Mouse (Mus musculus) adrenal gland, adult 8-10 months (tissue): ENCODE measurements around the gene Erich6b. TPM values are rescaled to one million over a fixed set of nuclear protein-coding genes. Genes with fewer than 3 reads are reported as not detected.

ENCODE experiments used
- DNase-seq: peaks from one replicate; pipeline ENCODE4 v3.0.0; 2022
- total RNA-seq, 4 experiments: library from RNA; stranded (reverse); gene quantifications; 2 replicates each; pipeline ENCODE4 v1.2.4; 2022

The Erich6b gene
- total RNA-seq, result not detected

DNA sequence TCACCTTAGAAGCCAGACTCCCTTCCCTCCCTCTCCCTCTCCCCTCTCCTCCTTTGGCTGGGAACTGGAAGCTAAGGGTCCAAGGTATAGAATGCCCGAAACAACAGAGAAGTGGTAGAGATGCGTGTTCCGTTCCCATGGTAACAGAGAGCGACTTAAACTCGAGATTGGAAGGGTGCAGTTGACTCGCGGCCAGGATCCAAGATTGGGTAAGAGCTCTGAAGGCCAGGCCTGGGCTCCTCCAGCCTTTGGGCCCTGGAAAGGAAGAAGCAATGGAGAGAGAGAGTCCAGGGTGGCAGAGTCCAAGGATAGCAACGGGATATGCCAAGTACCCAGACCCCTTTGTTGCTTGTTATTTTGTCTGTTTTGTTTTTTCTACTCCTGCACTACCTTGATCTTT, at the start of gene Erich6b:
TSS of gene Erich6b (plus strand) at position 180 of the 400 bp plus-strand sequence.
- DNase-seq, result peak; percentile 39

DNA sequence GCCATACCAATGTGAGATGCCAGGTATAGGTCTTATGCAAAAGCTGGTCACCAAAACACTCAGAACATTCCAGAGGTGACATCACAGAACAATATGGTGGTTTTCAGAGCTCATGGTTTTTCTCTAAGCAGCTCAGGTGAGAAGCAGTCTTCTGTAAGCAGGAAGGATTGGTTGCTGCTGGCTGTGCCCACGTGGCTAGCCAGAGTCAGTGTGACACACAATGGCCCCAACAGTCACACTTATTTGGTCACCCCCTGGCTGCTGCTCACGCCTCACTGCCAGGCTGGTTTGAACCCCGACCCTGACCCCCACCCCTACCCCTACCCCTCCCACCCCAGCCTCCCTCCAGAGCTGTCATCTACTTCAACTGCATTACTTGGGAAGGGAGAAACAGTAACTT, 49.1 kb upstream of the Erich6b start, which contains the start of gene Spert:
TSS of gene Spert (minus strand) at position 139 of the 400 bp plus-strand sequence.
- DNase-seq, result no peak

- DNase-seq, result no peak
Observed at GRCm38 (mm10) chr14:75609176-75609575, 32.9 kb upstream of the Erich6b start.

GRCm38 (mm10) chr14:75616375-75616774, 25.7 kb upstream of the Erich6b start:
- no peak for DNase-seq

GRCm38 (mm10) chr14:75622984-75623383, 19.1 kb upstream of the Erich6b start:
- DNase-seq, result no peak

- DNase-seq, result no peak
Observed at GRCm38 (mm10) chr14:75628870-75629269, 13.2 kb upstream of the Erich6b start.

GRCm38 (mm10) chr14:75635350-75635749, 6.7 kb upstream of the Erich6b start:
- DNase-seq, result peak; percentile 38

- no peak for DNase-seq
Observed at GRCm38 (mm10) chr14:75636107-75636506, 6.0 kb upstream of the Erich6b start.

DNA sequence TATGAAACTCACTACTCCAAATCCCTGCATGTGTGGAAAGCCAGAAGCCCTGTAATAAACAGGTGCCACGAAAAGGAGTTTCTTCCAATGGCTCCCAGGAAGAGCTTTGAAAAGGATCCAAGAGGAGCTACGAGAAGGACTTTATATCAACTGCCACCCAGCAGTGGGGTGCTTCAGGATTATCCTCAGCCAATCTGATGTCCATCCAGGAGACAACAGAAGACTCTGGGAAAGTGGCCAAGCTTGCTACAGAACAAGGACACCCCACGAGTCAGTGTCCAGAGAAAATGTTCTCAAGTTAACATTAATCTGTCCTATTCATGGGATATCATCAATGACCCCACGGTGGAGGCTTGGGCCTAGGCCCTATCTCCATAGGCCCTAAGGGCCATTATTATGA, 4.4 kb upstream of the Erich6b start:
- DNase-seq, result no peak

DNA sequence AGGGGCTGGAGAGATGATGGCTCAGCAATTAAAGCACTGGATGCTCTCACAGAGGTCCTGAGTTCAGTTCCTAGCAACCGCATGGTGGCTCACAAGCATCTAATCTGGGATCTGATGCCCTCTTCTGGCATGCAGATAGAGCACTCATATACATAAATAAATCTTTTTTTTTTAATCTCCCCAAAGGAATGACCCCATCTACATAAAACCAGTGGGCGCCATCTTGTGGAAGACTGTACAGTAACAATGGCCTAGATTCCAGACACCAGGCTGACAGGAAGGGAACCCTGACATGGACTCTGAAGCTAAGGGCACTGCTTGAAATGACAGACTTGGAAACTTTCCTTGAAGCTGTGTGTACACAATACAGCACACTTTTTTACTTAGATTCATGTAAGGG, 1.2 kb upstream of the Erich6b start:
- DNase-seq, result no peak

GRCm38 (mm10) chr14:75641369-75641768, 690 bp upstream of the Erich6b start:
- DNase-seq, result no peak

DNA sequence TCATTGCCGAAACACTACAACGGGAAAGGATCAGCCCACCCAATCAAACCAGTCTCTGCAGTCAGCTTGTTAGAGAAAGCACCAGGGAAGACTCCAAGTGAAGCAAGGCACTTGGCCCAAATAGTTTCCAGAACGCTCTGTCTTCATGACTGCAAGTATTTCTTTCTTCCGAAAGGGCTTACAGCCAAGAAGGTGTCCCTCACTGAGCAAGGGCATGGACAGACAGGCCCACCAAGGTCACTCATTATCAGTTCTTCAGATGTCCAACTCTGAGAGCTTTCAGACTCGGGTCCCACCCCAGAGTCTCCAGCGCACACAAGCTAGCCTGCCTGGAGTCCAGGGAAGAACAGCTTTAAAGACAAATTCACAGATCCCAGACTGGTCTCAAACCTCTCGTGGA, 3.4 kb downstream of the Erich6b start:
- peak; percentile 14 for DNase-seq

DNA sequence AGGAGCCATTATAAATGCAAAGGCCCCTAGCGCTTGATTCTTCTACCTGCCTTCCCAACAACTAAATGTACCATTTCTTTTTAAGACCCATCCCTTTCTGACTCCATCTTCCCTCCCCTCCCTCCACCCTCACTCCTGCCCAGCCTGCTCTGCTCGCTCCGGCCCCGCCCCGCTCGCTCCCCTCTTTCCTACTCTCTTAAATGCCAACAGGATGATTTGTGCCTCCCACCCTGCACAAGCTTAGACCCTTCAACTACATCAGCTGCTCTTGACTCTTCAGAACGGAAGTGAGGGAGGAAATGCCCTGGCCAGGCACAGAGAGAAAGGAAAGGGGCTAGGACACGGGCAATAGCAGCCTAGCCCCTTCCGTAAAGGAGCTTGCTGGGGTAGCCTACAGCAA, 4.0 kb downstream of the Erich6b start:
- no peak for DNase-seq

DNA sequence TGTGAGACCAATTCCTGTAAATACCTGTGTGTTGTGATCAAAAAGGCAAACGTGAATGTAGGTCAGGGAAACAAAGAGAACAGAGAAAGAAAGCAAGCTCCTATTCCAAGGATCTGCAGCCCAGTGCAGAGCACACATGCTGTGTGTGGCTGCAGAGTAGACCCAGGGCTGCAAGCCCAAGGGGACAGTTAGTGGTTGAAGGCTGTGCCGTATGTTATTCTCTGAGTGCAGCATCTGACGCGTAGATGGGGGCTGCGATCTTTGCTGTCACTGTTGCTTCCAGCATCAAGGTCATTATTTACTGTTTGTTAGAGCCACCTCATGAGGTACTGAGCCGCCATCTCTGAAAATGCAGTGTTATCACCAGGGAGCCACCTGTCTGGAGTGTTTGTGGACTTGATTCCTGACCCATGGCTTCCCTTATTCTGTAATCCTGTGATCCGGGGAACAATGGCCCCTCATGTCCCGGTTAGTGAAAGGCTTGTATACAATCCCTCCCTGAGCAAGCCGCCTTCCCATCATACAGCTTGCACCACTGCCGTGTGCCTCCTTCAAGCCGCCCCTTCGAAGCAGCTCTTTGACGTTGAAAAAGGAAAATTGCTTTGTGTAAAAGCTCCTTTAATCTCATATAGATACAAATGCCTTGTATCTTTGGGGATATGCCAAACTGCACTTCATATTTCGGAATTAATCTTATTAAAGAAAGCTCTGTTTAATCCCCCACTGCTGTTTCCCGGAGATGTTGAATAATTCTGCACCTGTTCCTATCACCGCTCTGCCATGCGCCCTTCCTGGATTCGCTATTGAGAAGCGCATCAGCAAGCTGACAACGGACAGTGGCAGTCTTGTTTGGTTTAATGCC, 5.1 kb downstream of the Erich6b start:
- no peak for DNase-seq

DNA sequence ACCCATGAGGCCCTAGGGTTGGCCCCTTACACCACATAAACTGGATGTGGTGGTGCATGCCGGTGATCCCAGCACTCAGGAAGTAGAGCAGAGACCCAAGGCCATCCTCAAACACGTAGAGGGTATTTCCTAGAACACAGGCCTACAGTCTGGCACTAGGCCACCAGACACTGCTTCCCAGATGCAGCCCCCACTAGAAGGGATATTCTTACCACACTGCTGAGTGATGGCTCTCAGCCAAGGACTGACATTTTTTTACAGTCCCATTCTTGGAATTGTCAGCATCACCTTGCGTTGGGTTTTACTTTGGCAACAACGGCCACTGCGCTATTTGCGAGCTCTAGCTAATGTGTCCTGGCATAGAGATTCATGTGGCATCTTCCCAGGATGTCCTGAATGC, 18.9 kb downstream of the Erich6b start:
- no peak for DNase-seq

GRCm38 (mm10) chr14:75661548-75661947, 19.5 kb downstream of the Erich6b start:
- no peak for DNase-seq

- DNase-seq, result no peak
Observed at GRCm38 (mm10) chr14:75665430-75666180, 23.5 kb downstream of the Erich6b start.

GRCm38 (mm10) chr14:75669085-75669645, 27.1 kb downstream of the Erich6b start:
- DNase-seq, result no peak

DNA sequence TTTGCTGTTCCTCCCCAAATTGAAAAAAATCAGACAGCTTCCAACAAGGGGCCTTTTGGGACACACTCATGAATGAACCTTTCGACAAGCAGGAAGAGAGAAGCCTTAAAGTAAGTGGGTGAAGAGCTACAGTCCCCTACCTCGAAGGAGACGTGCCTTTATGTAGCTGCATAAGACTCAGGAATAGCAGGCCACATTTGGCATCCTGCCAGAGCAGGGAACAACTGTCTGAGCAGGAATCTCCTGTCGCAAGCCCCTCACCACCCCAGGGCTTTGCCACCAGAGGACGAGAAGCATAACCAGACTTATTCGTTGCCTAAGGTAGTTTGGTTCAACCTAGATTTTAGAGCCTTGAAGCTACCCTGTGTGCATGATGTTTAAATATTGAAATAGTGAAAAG, 34.3 kb downstream of the Erich6b start:
- DNase-seq, result no peak

- no peak for DNase-seq
Observed at GRCm38 (mm10) chr14:75690428-75690827, 48.4 kb downstream of the Erich6b start.

GRCm38 (mm10) chr14:75696096-75696495, 54.0 kb downstream of the Erich6b start:
- peak; percentile 50 for DNase-seq

DNA sequence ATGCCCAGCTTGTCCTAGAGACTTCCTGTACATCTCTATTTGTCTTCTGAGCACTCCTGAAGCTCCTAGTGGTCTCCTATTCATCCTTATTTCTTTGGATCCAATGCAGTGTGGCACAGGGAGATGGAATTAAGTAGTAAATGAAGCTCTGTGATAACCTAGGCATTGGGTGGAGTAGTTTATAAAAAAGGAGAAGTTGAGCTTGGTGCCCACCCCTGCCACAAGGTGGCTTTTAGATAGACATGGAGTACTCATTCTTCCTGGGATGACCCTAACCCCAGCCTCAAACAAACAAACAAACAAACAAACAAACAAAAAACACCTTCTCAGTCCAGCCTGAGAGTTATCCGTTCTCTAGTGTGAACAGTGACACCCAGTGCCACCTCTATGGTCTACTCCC, 55.9 kb downstream of the Erich6b start:
- no peak for DNase-seq

GRCm38 (mm10) chr14:75706647-75707046, 64.6 kb downstream of the Erich6b start:
- DNase-seq, result no peak
